Mouse (Mus musculus): ENCODE measurements around the gene Telo2.
"Not testable (repeated sequence)": the region's sequence is repeated elsewhere in the genome, so short reads cannot be mapped to it uniquely, and the experiment has no call there.

GRCm38 (mm10) chr17:25125442-25126060 is 9.8 kb upstream of the Telo2 start:
- TF ChIP-seq POLR2A (IDR thresholded peaks at IDR 0.05; ENCODE audit: insufficient read depth, low read depth, low read length); CTCF (IDR thresholded peaks at IDR 0.05); EP300 (IDR thresholded peaks at IDR 0.05; ENCODE audit: insufficient read depth, low read depth, low read length): not testable (repeated sequence)

Measured in heart, adult 2 months (tissue).